ENCODE assay signal across 26 mouse cellular contexts in genomic region chr3:129803765-129804164, GRCm38 (mm10). TPM values are rescaled to one million over a fixed set of nuclear protein-coding genes. Genes with fewer than 3 reads are reported as not detected.
DNase-seq lines count a peak whose midpoint lies in the region; ATAC-seq and TF ChIP-seq lines count a peak whose summit lies in the region.
"Had no signal": no experiment of that assay in that cellular context is flagged by ENCODE, and none has a peak within 500 bp of the region (broad histone marks: within the 10 kb centered on the region; RNA-seq: fewer than 3 reads in every experiment).

Gene Lrit3 (minus strand): TSS chr3:129804030.

- H3K9me3 ChIP-seq in lung, postnatal 0 days (ENCODE audit: low read length) = no peaks in the 10 kb centered on the region
- H3K9me3 ChIP-seq in intestine, postnatal 0 days (ENCODE audit: control insufficient read depth) = no peaks in the 10 kb centered on the region
- H3K9me3 ChIP-seq in stomach, embryonic 16.5 days (replicated peaks; ENCODE audit: control insufficient read depth, low read length) = no peaks in the 10 kb centered on the region
- no peaks in the 10 kb centered on the region for H3K9me3 ChIP-seq in forebrain, embryonic 11.5 days (ENCODE audit: control insufficient read depth, low read length)
- H3K9me3 ChIP-seq: embryonic facial prominence, embryonic 12.5 days; forebrain, embryonic 12.5 days; G1E; heart, embryonic 12.5 days; hindbrain, embryonic 12.5 days had no signal

- H3K4me3 ChIP-seq in lung, postnatal 0 days (ENCODE audit: low read depth, low read length) = no peak within 1 kb of the TSS
- peak within 1 kb of the TSS; percentile 23 for H3K4me3 ChIP-seq in intestine, postnatal 0 days (ENCODE audit: low read depth, low read length)
- 0 out of 2 replicates have a peak within 1 kb of the TSS, but pooled peaks have one; percentile 14 for H3K4me3 ChIP-seq in stomach, embryonic 16.5 days (replicated peaks; ENCODE audit: low read length)
- no peak within 1 kb of the TSS for H3K4me3 ChIP-seq in forebrain, embryonic 11.5 days (ENCODE audit: low read depth, low read length)
- H3K4me3 ChIP-seq: embryonic facial prominence, embryonic 12.5 days; forebrain, embryonic 12.5 days; heart, embryonic 12.5 days; hindbrain, embryonic 12.5 days had no signal

- no peak within 1 kb of the TSS for H3K27ac ChIP-seq in lung, postnatal 0 days (ENCODE audit: low read length)
- no peak within 1 kb of the TSS for H3K27ac ChIP-seq in intestine, postnatal 0 days (ENCODE audit: low read depth, low read length)
- H3K27ac ChIP-seq in stomach, embryonic 16.5 days (ENCODE audit: low read length) = no peak within 1 kb of the TSS
- no peak within 1 kb of the TSS for H3K27ac ChIP-seq in forebrain, embryonic 11.5 days (ENCODE audit: low read depth, low read length)
- H3K27ac ChIP-seq: embryonic facial prominence, embryonic 12.5 days; forebrain, embryonic 12.5 days; hindbrain, embryonic 12.5 days had no signal

- no peaks in the 10 kb centered on the region for H3K27me3 ChIP-seq in lung, postnatal 0 days (replicated peaks; ENCODE audit: insufficient read depth, low read length)
- no peaks in the 10 kb centered on the region for H3K27me3 ChIP-seq in intestine, postnatal 0 days (replicated peaks; ENCODE audit: control insufficient read depth, insufficient read depth, low read length)
- no peaks in the 10 kb centered on the region for H3K27me3 ChIP-seq in stomach, embryonic 16.5 days (ENCODE audit: control insufficient read depth, insufficient read depth, low read length)
- H3K27me3 ChIP-seq in forebrain, embryonic 11.5 days (ENCODE audit: control insufficient read depth, insufficient read depth, low read length) = no peaks in the 10 kb centered on the region
- H3K27me3 ChIP-seq: embryonic facial prominence, embryonic 12.5 days; forebrain, embryonic 12.5 days; heart, embryonic 12.5 days; hindbrain, embryonic 12.5 days had no signal

- 57% methylated on average over 10 of the region's 10 CpGs for WGBS in lung, postnatal 0 days
- 54% methylated on average over 10 of the region's 10 CpGs for WGBS in intestine, postnatal 0 days
- 64% methylated on average over 10 of the region's 10 CpGs for WGBS in stomach, embryonic 16.5 days
- WGBS in forebrain, embryonic 11.5 days = 80% methylated on average over 10 of the region's 10 CpGs

- ATAC-seq in lung, postnatal 0 days = no peak
- 0 out of 2 replicates have a peak, but pooled peaks have one; percentile 45 for ATAC-seq in intestine, postnatal 0 days
- ATAC-seq in stomach, embryonic 16.5 days (ENCODE audit: insufficient read depth, low FRiP score) = no peak
- no peak for ATAC-seq in forebrain, embryonic 11.5 days (replicated peaks; ENCODE audit: low FRiP score)
- ATAC-seq: CD4-positive, CD25-positive, alpha-beta regulatory T cell, adult 4 months; forebrain, embryonic 16.5 days had no signal

- H3K4me1 ChIP-seq in lung, postnatal 0 days (ENCODE audit: insufficient read depth, low read depth, low read length) = no peaks in the 10 kb centered on the region
- no peaks in the 10 kb centered on the region for H3K4me1 ChIP-seq in intestine, postnatal 0 days (replicated peaks; ENCODE audit: control insufficient read depth, insufficient read depth, low read length)
- H3K4me1 ChIP-seq in stomach, embryonic 16.5 days (ENCODE audit: control insufficient read depth, insufficient read depth, low read length) = no peaks in the 10 kb centered on the region
- no peaks in the 10 kb centered on the region for H3K4me1 ChIP-seq in forebrain, embryonic 11.5 days (replicated peaks; ENCODE audit: control insufficient read depth, insufficient read depth, low read length)
- H3K4me1 ChIP-seq: embryonic facial prominence, embryonic 12.5 days; forebrain, embryonic 12.5 days; heart, embryonic 12.5 days; hindbrain, embryonic 12.5 days had no signal

- no peak within 1 kb of the TSS for H3K9ac ChIP-seq in lung, postnatal 0 days (replicated peaks; ENCODE audit: low read depth)
- H3K9ac ChIP-seq in intestine, postnatal 0 days (ENCODE audit: low read depth, low read length) = no peak within 1 kb of the TSS
- H3K9ac ChIP-seq in stomach, embryonic 16.5 days (ENCODE audit: low read length) = no peak within 1 kb of the TSS
- no peak within 1 kb of the TSS for H3K9ac ChIP-seq in forebrain, embryonic 11.5 days (ENCODE audit: low read length)
- H3K9ac ChIP-seq: embryonic facial prominence, embryonic 12.5 days; forebrain, embryonic 12.5 days; heart, embryonic 12.5 days; hindbrain, embryonic 12.5 days had no signal

- DNase-seq in heart, adult 11 months = peak; percentile 66
- no peak for DNase-seq in heart, postnatal 25 days (ENCODE audit: low spot score)
- no peak for DNase-seq in lung, postnatal 0 days (ENCODE audit: low spot score)
- no peak for DNase-seq in lung, postnatal 36 days
- DNase-seq in forebrain, embryonic 11.5 days (ENCODE audit: low spot score) = no peak
- no peak for DNase-seq in layer of hippocampus, postnatal 14 days (ENCODE audit: low spot score in 2 of 2)
- DNase-seq: adrenal gland, postnatal 10 days; B cell, adult 2 months; cerebellum, adult 11 months; cerebellum, adult 8-10 months; cerebellum, postnatal 14 days; gastrocnemius, postnatal 10 days; heart, postnatal 4 days had no signal

- no peaks in the 10 kb centered on the region for H3K36me3 ChIP-seq in lung, postnatal 0 days (ENCODE audit: insufficient read depth, low read length)
- no peaks in the 10 kb centered on the region for H3K36me3 ChIP-seq in intestine, postnatal 0 days (ENCODE audit: control insufficient read depth, insufficient read depth)
- H3K36me3 ChIP-seq in stomach, embryonic 16.5 days (ENCODE audit: control insufficient read depth, insufficient read depth, low read length) = no peaks in the 10 kb centered on the region
- no peaks in the 10 kb centered on the region for H3K36me3 ChIP-seq in forebrain, embryonic 11.5 days (ENCODE audit: control insufficient read depth, insufficient read depth, low read length)
- H3K36me3 ChIP-seq: embryonic facial prominence, embryonic 12.5 days; forebrain, embryonic 12.5 days; G1E; heart, embryonic 12.5 days; hindbrain, embryonic 12.5 days had no signal

- intact Hi-C loops in heart, postnatal 25 days (cut with DNase I) = no loop called here

- TF ChIP-seq EP300 in lung, postnatal 0 days (IDR thresholded peaks at IDR 0.05) = no peak

- TF ChIP-seq CTCF in lung, postnatal 0 days (IDR thresholded peaks at IDR 0.05) = no peak
- no peak for TF ChIP-seq CTCF in intestine, postnatal 0 days (IDR thresholded peaks at IDR 0.05; ENCODE audit: low read depth)

- H3K4me2 ChIP-seq in lung, postnatal 0 days (replicated peaks; ENCODE audit: low read depth, low read length) = peak within 1 kb of the TSS; percentile 25
- H3K4me2 ChIP-seq in intestine, postnatal 0 days (replicated peaks; ENCODE audit: low read depth) = peak within 1 kb of the TSS; percentile 58
- peak within 1 kb of the TSS; percentile 30 for H3K4me2 ChIP-seq in stomach, embryonic 16.5 days (ENCODE audit: low read depth, low read length)
- H3K4me2 ChIP-seq in forebrain, embryonic 11.5 days (ENCODE audit: low read depth, low read length, severe bottlenecking) = no peak within 1 kb of the TSS
- H3K4me2 ChIP-seq: embryonic facial prominence, embryonic 12.5 days; forebrain, embryonic 12.5 days; heart, embryonic 12.5 days; hindbrain, embryonic 12.5 days had no signal

RNA-seq across cellular contexts. Expression of gene Lrit3, which starts in this region (rescaled TPM):
- not detected for total RNA-seq in heart, postnatal 25 days (2021)
- not detected in 2 replicates for polyA plus RNA-seq in lung, postnatal 0 days (2015; fragmentation: Nextera tagmentation; extraction: Ambion mirVana)
- polyA plus RNA-seq in intestine, postnatal 0 days (2015; fragmentation: Nextera tagmentation; extraction: Ambion mirVana) = 0.05 TPM in 1 of 2 replicates, not detected in the other
- polyA plus RNA-seq in stomach, embryonic 16.5 days (2015; fragmentation: Nextera tagmentation; extraction: Ambion mirVana) = not detected in 2 replicates
- polyA plus RNA-seq in forebrain, embryonic 11.5 days (2014; fragmentation: Nextera tagmentation; extraction: Ambion mirVana) = not detected in 2 replicates
- not detected for total RNA-seq in layer of hippocampus, postnatal 14 days (2021)
- total RNA-seq: adrenal gland, postnatal 10 days; adrenal gland, postnatal 4 days; gastrocnemius, postnatal 10 days; gastrocnemius, postnatal 4 days; heart, adult 8-10 months; heart, postnatal 4 days had no signal
- polyA plus RNA-seq: CD4-positive, CD25-positive, alpha-beta regulatory T cell, adult 4 months; embryonic facial prominence, embryonic 12.5 days; forebrain, embryonic 12.5 days; forebrain, embryonic 16.5 days; G1E; heart, embryonic 12.5 days; heart, postnatal 0 days; hindbrain, embryonic 12.5 days had no signal

Comparison
In these comparisons a context has a peak if more than half of its experiments do, and no peak if none do; other contexts are left out.
1. Peak in ATAC-seq, H3K4me3 ChIP-seq and H3K4me2 ChIP-seq in intestine, postnatal 0 days; RNA of the gene not detected or under 1 TPM.